Mouse (Mus musculus) layer of hippocampus, adult 2 months (tissue): ENCODE results near the gene Zxdb. TPM values are rescaled to one million over a fixed set of nuclear protein-coding genes. Genes with fewer than 3 reads are reported as not detected.
"Not testable (repeated sequence)": the region's sequence is repeated elsewhere in the genome, so short reads cannot be mapped to it uniquely, and the experiment has no call there.

Source experiments
- DNase-seq, 2 experiments: peaks; one replicate each; pipeline ENCODE4 v3.0.0; 2022; ENCODE audit warnings: low spot score in 2 of 2
- H3K27ac ChIP-seq: fragments of 200-600 bp; 2 replicates; pipeline ENCODE4 v1.8.1; 2022
- H3K4me3 ChIP-seq: fragments of 200-600 bp; 2 replicates; pipeline ENCODE4 v1.8.1; 2022; ENCODE audit warnings: mild to moderate bottlenecking
- CTCF ChIP-seq: fragments of 200-600 bp; conservative IDR thresholded peaks from 2 replicates; pipeline ENCODE4 v1.8.1; 2022; ENCODE audit warnings: antibody characterized with exemption, mild to moderate bottlenecking, moderate library complexity
- long read RNA-seq, 2 experiments: library from polyadenylated mRNA; stranded (forward); transcript quantifications; one replicate each; pipeline ENCODE4 v2.0.0; 2021; ENCODE audit warnings: borderline mapping rate in 2 of 2
- total RNA-seq, 2 experiments: library from RNA; stranded (reverse); gene quantifications; 2 replicates each; pipeline ENCODE4 v1.2.3; 2021

The Zxdb gene
- total RNA-seq: 10 to 100 TPM; 18.9 to 19.0 TPM
- long read RNA-seq, experiment 1, full-length matches to known transcripts: 5 of 5 reads
- long read RNA-seq, experiment 1, partial matches to known transcripts: 0 of 5 reads
- long read RNA-seq, experiment 1, other reads (novel, unspliced or antisense): 0 of 5 reads
- long read RNA-seq, experiment 2, full-length matches to known transcripts: 5 of 5 reads
- long read RNA-seq, experiment 2, partial matches to known transcripts: 0 of 5 reads
- long read RNA-seq, experiment 2, other reads (novel, unspliced or antisense): 0 of 5 reads

- DNase-seq, H3K4me3 ChIP-seq: not testable (repeated sequence)
Observed at GRCm38 (mm10) chrX:94724192-94724971, at the start of gene Zxdb. Gene Zxdb (plus strand): TSS chrX:94724569.

GRCm38 (mm10) chrX:94674977-94675376 is 49.4 kb upstream of the Zxdb start:
- no peak overlapping the region for H3K4me3 ChIP-seq
- no peak overlapping the region for H3K27ac ChIP-seq
- peak; percentile 4 to 58 for DNase-seq
- peak; percentile 84 for TF ChIP-seq CTCF

More at GRCm38 (mm10) chrX:94724192-94724971, at the start of gene Zxdb:
- H3K27ac ChIP-seq: not testable (repeated sequence)

- not testable (repeated sequence) for H3K4me3 ChIP-seq, DNase-seq, H3K27ac ChIP-seq
Observed at GRCm38 (mm10) chrX:94681581-94681980, 42.8 kb upstream of the Zxdb start.

GRCm38 (mm10) chrX:94689593-94689992 is 34.8 kb upstream of the Zxdb start:
- peak; percentile 44 for TF ChIP-seq CTCF
- H3K27ac ChIP-seq, DNase-seq, H3K4me3 ChIP-seq: not testable (repeated sequence)

GRCm38 (mm10) chrX:94706676-94707075 is 17.7 kb upstream of the Zxdb start:
- not testable (repeated sequence) for DNase-seq, H3K27ac ChIP-seq, H3K4me3 ChIP-seq

- not testable (repeated sequence) for H3K4me3 ChIP-seq, DNase-seq, H3K27ac ChIP-seq
Observed at GRCm38 (mm10) chrX:94709752-94710151, 14.6 kb upstream of the Zxdb start.

GRCm38 (mm10) chrX:94724972-94725569 is 702 bp downstream of the Zxdb start:
- not testable (repeated sequence) for H3K27ac ChIP-seq, H3K4me3 ChIP-seq, DNase-seq

GRCm38 (mm10) chrX:94725627-94726083 is 1.3 kb downstream of the Zxdb start:
- H3K4me3 ChIP-seq, H3K27ac ChIP-seq, DNase-seq: not testable (repeated sequence)

- no peak for DNase-seq
Observed at GRCm38 (mm10) chrX:94731596-94731995, 7.2 kb downstream of the Zxdb start.

GRCm38 (mm10) chrX:94753733-94754132 is 29.4 kb downstream of the Zxdb start:
- TF ChIP-seq CTCF: no peak
- Histone ChIP-seq H3K4me3 (no peak overlapping the region), H3K27ac (no peak overlapping the region)
- no peak for DNase-seq

More at GRCm38 (mm10) chrX:94731596-94731995, 7.2 kb downstream of the Zxdb start:
- Histone ChIP-seq H3K4me3 (no peak overlapping the region), H3K27ac (no peak overlapping the region)
- no peak for TF ChIP-seq CTCF

GRCm38 (mm10) chrX:94759959-94760358 is 35.6 kb downstream of the Zxdb start:
- Histone ChIP-seq H3K27ac (no peak overlapping the region), H3K4me3 (no peak overlapping the region)
- DNase-seq: no peak
- no peak for TF ChIP-seq CTCF

- no peak overlapping the region for H3K4me3 ChIP-seq
- TF ChIP-seq CTCF: no peak
- DNase-seq: no peak
- H3K27ac ChIP-seq: no peak overlapping the region
Observed at GRCm38 (mm10) chrX:94773876-94774275, 49.5 kb downstream of the Zxdb start.

Other genes starting within 250 kb of the Zxdb start
- gene Maged1, start 182.4 kb upstream of the Zxdb start, total RNA-seq: 100 to 1,000 TPM; 531 to 547 TPM
- 10 to 100 TPM; 40.6 to 43.0 TPM for gene Gspt2, start 88.5 kb upstream of the Zxdb start, total RNA-seq